Mouse (Mus musculus) T-helper 2 cell (primary cell): ENCODE results near the gene Arl1.
"Not testable (repeated sequence)": the region's sequence is repeated elsewhere in the genome, so short reads cannot be mapped to it uniquely, and the experiment has no call there.

ENCODE experiments used
- in situ Hi-C: fragments of 300-600 bp; cut with MboI, MseI; formaldehyde crosslinking; loops from one replicate; pipeline ENCODE4 v1.15.1; 2025; ENCODE audit warnings: high pct_unique_total_duplicates

Gene Arl1

DNA sequence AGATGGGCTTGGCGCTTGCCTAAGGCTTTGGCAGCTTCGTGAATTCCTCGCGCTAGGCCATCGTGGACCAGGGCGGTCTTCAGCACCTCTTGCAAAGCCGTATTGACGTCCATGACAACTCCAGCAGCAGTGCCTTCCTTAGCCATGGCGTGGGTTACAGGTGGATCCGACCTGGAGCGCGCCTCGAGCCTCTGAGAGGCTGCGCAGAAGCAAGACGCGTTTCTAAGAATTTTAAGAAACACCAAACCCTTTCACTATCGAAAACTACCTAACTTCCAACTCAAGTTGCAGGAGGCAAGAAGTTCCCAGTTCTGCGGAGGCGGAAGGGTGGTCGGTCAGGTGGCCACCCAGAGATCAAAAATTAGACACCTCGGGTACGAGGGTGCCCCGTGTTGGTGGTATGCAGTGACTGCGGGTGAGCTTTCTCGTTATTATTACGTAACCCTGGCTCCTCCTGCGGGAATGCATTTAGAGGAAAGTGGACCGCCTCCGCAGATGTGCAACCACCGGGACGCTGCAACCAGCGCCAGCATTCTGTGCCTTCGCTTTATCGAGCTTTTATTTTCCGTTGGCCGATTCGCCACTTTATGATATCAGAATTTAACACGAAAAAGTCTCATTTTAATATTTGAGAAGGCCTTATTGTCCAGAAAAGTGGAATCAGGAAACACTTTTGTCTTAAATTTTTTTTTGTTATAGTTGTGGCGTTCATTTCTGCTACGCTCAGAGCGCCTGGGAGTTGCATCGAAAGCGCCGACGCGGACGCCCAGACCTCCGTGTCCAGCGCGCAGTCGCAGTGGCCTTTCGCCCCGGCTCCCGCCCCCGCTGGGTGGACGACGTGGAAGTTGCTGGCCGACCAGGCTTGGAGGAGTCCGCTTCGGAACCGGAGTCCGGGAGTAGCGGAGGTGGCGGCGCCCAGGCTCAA is at the start of gene Arl1:
Gene Arl1, plus strand, starts transcription at position 288 of the 925 bp plus-strand sequence.
- in situ Hi-C loops, result loop anchor here (5.0 kb wide), 1 partner anchor 344 kb away; no protein-coding TSS in a partner anchor

GRCm38 (mm10) chr10:88682904-88683563 is 47.6 kb upstream of the Arl1 start:
- in situ Hi-C loops, result no loop called here

DNA sequence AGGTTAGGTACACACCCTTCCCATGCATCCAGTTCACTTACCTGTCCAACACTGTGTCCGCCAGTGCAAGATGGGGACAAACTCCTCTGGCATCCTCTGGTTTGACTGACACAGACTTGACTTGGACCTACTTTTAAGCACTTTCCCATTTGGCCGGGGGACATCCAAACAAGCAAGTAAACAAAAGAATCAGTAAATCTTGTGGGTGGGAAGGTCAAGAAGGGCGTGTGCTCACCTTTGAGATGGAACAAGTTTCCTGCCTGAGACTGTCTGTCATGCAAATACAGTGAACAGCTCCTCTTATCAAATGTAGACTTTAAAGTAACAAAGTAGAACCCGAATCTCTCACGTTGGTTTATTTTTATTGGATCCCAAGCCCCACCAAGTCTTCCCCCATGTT is 45.7 kb upstream of the Arl1 start, which contains the start of gene Spic:
Gene Spic, minus strand, starts transcription at position 91 of the 400 bp plus-strand sequence.
- in situ Hi-C loops, result no loop called here

GRCm38 (mm10) chr10:88700938-88701337 is 29.7 kb upstream of the Arl1 start:
- in situ Hi-C loops, result no loop called here

DNA sequence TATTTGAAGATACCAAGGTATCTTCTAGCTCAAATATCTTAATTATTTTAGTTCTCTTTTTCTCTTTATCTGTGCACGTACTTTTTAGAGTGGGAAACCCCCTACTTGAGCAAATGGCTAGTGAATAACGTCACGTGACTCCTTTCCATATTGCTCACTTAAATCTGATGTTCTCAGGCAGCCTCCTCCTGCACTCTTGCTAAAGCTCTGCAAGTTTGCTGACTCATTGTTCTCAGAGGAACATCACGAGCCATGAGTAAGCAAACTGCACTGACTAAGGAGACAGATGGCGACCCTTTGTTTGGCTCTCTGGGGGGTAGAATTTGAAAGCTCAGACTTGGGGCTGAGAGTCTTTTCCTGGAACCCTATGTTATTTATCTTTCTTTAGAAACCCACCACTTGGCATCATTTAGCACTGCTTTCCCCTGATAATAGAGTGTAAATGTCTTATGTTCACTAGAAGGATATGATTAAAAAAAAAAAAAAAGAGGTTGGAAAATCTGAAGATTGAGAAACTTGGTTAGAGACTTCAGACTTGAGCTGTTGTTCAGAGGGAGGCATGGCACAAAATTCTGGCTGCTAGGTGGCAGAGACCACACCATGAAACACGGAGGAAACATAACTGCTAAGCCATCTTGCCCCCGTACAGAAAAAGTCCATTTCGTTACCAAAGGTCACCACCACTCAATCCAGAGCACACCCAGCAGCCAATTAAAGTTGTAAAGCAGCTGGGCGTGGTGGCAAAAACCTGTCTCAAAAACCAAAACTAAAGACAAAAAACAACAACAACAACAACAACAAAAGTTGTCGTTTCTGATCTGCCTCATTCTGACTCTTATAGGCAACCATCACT is 21.8 kb upstream of the Arl1 start:
- in situ Hi-C loops, result no loop called here

GRCm38 (mm10) chr10:88712359-88712758 is 18.3 kb upstream of the Arl1 start:
- in situ Hi-C loops, result no loop called here

DNA sequence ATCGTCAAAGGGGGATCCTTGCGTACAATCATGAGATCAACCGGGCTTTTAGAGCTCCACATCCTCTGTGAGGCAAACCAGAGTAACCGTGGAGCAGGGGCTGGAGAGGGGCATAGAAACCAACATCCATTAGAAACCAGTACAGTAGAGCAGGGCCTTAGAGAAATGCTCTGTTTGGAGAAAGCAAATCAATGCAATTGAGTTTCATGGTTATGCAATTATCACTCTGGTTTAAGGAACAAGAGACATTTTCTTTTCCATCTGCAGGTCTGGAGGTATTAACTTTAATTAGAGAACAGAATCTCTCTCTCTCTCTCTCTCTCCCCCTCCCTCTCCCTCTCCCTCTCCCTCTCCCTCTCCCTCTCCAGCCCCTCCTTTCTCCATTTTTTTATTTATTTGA is 15.9 kb upstream of the Arl1 start:
- in situ Hi-C loops, result no loop called here

DNA sequence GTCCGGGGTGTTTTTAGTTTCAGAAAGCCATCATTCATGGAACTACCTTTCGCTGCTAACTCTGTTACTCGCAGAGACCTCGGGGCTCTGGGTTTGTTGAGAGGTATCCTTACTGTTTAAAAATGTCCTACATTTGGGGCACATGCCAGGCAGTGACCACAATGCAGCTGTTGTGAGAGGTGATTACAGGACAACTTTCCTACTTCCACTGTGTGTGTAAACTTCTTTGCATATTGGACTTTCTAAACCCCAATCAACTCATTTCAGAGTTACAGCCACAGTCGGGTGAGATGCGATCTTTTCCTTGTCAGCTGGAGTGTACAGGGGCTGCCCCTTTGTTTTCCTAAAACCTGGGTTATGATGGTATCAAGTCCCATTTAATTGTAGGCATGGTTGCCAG is 15.0 kb upstream of the Arl1 start:
- in situ Hi-C loops, result no loop called here

DNA sequence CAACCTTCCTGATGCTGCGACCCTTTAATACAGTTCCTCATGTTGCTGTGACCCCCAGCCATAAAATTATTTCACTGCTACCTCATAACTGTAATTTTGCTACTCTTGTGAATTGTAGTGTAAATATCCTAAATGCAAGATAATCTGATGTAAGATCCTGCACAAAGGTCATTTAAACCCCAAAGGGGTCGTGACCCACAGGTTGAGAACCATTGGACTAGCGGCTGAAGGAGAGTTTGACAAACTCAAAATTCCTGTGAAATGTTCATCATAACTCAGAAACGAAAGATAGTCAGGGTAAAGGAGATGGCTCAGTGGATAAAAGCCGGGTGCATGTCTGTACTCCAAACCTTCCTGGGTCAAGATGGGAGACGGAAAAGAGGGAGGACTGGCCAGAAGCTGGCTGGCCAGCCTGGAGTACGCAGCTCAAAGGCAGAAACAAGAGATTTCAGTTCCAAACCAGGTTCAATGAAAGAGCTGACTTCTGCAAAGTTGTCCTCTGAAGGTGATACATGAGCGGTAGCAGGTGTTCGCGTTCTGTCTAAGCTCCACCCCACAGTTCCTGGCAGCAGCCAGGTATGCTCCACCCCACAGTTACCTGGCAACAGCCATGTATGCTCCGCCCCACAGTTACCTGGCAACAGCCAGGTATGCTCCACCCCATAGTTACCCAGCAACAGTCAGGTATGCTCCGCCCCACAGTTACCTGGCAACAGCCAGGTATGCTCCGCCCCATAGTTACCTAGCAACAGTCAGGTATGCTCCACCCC is 13.5 kb upstream of the Arl1 start:
- in situ Hi-C loops, result no loop called here

- in situ Hi-C loops, result no loop called here
Observed at GRCm38 (mm10) chr10:88717756-88718025, 13.0 kb upstream of the Arl1 start.

DNA sequence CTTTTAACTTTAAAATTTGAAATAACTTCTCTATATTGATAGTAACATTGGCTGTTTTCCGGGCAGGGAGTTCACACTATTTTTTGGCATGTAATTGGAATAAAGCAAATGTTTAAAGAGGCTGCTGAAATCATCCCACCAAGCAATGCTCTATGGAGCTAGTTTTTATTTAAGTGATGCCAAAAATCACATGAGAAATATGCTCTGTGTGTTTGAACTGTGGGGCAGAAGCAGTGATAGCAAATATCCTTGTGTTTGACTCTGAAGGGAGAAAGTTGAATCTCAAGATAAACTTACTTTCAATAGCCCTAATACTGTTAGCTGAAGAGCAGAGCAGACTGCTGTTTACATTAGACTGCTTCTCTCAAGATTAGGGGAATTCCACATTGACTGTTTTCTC is 11.0 kb upstream of the Arl1 start:
- in situ Hi-C loops, result no loop called here

DNA sequence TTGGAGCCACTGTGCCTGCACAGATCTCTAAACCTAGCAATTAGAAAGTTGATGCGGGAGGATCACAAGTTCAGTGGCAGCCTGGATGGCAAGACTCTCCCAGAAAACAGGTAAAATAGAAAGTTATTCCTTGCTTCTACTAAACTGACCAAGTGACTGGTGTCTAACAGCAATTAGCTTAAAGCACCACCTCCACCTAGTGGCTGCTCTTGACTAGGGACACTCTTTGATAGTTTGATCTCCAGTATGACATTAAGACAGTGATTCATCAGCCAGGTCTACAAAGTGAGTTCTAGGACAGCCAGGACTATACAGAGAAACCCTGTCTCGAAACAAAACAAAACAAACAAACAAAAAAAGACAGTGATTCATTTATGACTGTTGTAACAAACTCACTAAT is 5.3 kb upstream of the Arl1 start:
- in situ Hi-C loops, result no loop called here

DNA sequence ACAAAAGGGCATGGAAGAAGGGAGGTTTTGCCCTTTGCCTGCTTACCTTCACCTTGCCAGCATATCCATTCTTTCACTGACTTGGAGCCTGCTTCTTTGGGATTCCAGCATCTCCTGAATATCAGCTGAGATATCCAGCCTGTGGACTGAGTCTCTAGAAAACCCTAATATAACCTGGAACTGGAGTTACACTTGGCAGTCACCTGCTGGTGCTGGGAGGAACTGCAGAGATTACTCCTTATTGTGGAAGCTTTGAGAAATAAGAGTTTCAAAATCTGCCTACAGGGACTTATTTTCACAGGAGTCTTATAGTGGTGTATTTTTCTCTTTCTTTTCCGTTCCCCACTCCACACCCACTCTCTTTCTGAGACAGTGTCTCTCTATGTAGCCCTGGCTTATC is 3.5 kb upstream of the Arl1 start:
- in situ Hi-C loops, result no loop called here

DNA sequence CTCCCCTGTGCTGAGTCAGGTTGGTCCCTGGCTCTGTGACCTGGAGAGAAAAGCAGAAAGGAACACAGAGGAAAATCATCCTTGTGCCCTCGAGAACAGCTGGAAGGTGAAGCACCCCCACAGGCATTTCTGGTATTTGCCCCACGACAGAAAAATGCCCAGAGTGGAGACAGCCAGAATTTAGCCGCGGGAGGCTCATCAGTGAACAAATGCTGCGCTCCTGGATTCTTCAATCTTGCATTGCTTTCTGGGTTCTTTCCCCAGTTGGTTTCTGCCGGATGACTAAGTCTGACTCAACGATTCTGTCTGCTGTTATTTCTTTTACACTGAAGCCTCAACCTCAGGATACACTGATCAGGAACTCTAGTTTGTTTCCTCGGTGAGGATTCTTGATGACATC is 2.5 kb upstream of the Arl1 start:
- in situ Hi-C loops, result no loop called here

GRCm38 (mm10) chr10:88731496-88732308 is 1.0 kb downstream of the Arl1 start:
- in situ Hi-C loops, result loop anchor here (5.0 kb wide), 1 partner anchor 344 kb away; no protein-coding TSS in a partner anchor

DNA sequence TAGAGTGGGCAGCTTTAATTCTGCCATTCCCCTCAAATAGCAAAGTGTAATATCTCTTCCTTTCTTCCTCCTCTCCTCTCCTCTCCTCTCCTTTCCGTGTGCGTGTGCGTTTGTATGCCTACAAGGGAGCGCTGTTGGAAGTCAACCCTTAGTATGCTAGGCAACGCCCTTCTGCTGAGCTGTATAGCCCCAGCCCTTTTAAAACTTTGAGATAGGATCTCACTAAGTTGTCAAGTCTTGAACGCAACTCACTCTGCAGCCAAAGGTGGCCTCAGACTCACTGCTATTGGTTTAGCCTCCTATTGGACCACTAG is 1.6 kb downstream of the Arl1 start:
- in situ Hi-C loops, result loop anchor here (5.0 kb wide), 1 partner anchor 345 kb away; no protein-coding TSS in a partner anchor

GRCm38 (mm10) chr10:88739074-88739473 is 8.4 kb downstream of the Arl1 start:
- in situ Hi-C loops, result not testable (repeated sequence)

DNA sequence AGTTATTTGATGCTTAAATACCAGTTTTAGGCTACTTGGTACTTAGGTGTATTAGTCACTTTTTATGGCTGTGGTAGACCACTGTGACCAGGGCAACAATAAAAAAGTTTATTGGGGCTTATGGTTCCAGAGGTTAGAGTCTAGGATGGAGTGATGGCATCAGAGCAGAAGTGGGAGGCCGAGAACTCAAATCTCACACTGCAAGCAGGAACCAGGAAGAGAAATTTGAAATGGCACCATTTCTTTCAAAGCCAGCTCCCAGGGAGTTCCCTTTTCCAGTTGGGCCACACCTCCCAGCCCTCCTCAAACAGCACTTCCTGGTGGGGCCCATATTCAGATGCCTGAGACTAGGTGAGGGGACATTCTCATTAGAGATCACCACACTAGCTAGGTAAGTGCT is 9.2 kb downstream of the Arl1 start:
- in situ Hi-C loops, result no loop called here

- in situ Hi-C loops, result no loop called here
Observed at GRCm38 (mm10) chr10:88740781-88741180, 10.1 kb downstream of the Arl1 start.

- in situ Hi-C loops, result no loop called here
Observed at GRCm38 (mm10) chr10:88741426-88741825, 10.8 kb downstream of the Arl1 start.
